Mouse (Mus musculus): ENCODE results near the gene Calm1.

GRCm38 (mm10) chr12:100226621-100227020 is 27.4 kb downstream of the Calm1 start:
- TF ChIP-seq TCF12 (IDR thresholded peaks at IDR 0.05; ENCODE audit: insufficient read depth, poor library complexity, severe bottlenecking), result no peak
- no peak for TF ChIP-seq POLR2A (IDR thresholded peaks at IDR 0.05; ENCODE audit: insufficient read length, low read depth)
- TF ChIP-seq E2F4 (IDR thresholded peaks at IDR 0.05; ENCODE audit: insufficient read depth), result no peak
- TF ChIP-seq POLR2AphosphoS2 (IDR thresholded peaks at IDR 0.05; ENCODE audit: insufficient read length, low read depth), result no peak
- no peak for TF ChIP-seq MAX (IDR thresholded peaks at IDR 0.05; ENCODE audit: low read depth)
- TF ChIP-seq MYOD1 (IDR thresholded peaks at IDR 0.05; ENCODE audit: control insufficient read depth in 1 of 3, insufficient read length in 2 of 3, low read depth in 2 of 3), result no peak
- no peak for TF ChIP-seq MYOG (IDR thresholded peaks at IDR 0.05; ENCODE audit: control insufficient read depth in 1 of 3, insufficient read depth in 1 of 3, insufficient read length in 2 of 3, low read depth in 2 of 3)
